Mouse (Mus musculus): ENCODE results near the gene Nme9. TPM values are rescaled to one million over a fixed set of nuclear protein-coding genes. Genes with fewer than 3 reads are reported as not detected.

Gene Nme9
- 0.08 and 0.56 TPM in 2 replicates for polyA plus RNA-seq (2012; rRNA removed)

GRCm38 (mm10) chr9:99451161-99451560 lies at the start of gene Nme9:
Nme9 (plus strand) TSS chr9:99451475.
- Histone ChIP-seq H3K4me3 (ENCODE audit: insufficient read depth, low read length) (no peak within 1 kb of the TSS), H3K4me1 (ENCODE audit: control insufficient read depth, insufficient read depth, low read length) (no peaks in the 10 kb centered on the region), H3K27ac (ENCODE audit: insufficient read depth, low read length) (no peak within 1 kb of the TSS)
- no peak for TF ChIP-seq CTCF (IDR thresholded peaks at IDR 0.05; ENCODE audit: extremely low read depth, insufficient read depth, low read length)
- TF ChIP-seq POLR2A (IDR thresholded peaks at IDR 0.05; ENCODE audit: extremely low read depth, insufficient read depth, low read length), result no peak

GRCm38 (mm10) chr9:99409280-99409679 lies 42.0 kb upstream of the Nme9 start:
- peaks cover 12% of the 10 kb centered on the region for H3K4me1 ChIP-seq (ENCODE audit: control insufficient read depth, insufficient read depth, low read length)
- TF ChIP-seq CTCF (IDR thresholded peaks at IDR 0.05; ENCODE audit: extremely low read depth, insufficient read depth, low read length), result no peak
- no peak for TF ChIP-seq POLR2A (IDR thresholded peaks at IDR 0.05; ENCODE audit: extremely low read depth, insufficient read depth, low read length)

GRCm38 (mm10) chr9:99411093-99411492 lies 40.2 kb upstream of the Nme9 start:
- Histone ChIP-seq H3K27ac (ENCODE audit: insufficient read depth, low read length) (no peak overlapping the region), H3K4me1 (ENCODE audit: control insufficient read depth, insufficient read depth, low read length) (peaks cover 11% of the 10 kb centered on the region), H3K4me3 (ENCODE audit: insufficient read depth, low read length) (no peak overlapping the region)
- no peak for TF ChIP-seq CTCF (IDR thresholded peaks at IDR 0.05; ENCODE audit: extremely low read depth, insufficient read depth, low read length)
- TF ChIP-seq POLR2A (IDR thresholded peaks at IDR 0.05; ENCODE audit: extremely low read depth, insufficient read depth, low read length), result no peak

More at GRCm38 (mm10) chr9:99409280-99409679, 42.0 kb upstream of the Nme9 start:
- H3K4me3 ChIP-seq (ENCODE audit: insufficient read depth, low read length), result no peak overlapping the region
- H3K27ac ChIP-seq (ENCODE audit: insufficient read depth, low read length), result no peak overlapping the region

GRCm38 (mm10) chr9:99411785-99412184 lies 39.5 kb upstream of the Nme9 start:
- H3K4me3 ChIP-seq (ENCODE audit: insufficient read depth, low read length), result no peak overlapping the region
- no peak overlapping the region for H3K27ac ChIP-seq (ENCODE audit: insufficient read depth, low read length)
- peaks cover 11% of the 10 kb centered on the region for H3K4me1 ChIP-seq (ENCODE audit: control insufficient read depth, insufficient read depth, low read length)
- TF ChIP-seq CTCF (IDR thresholded peaks at IDR 0.05; ENCODE audit: extremely low read depth, insufficient read depth, low read length) (no peak), POLR2A (IDR thresholded peaks at IDR 0.05; ENCODE audit: extremely low read depth, insufficient read depth, low read length) (no peak)

- TF ChIP-seq CTCF (IDR thresholded peaks at IDR 0.05; ENCODE audit: extremely low read depth, insufficient read depth, low read length), result no peak
- TF ChIP-seq POLR2A (IDR thresholded peaks at IDR 0.05; ENCODE audit: extremely low read depth, insufficient read depth, low read length), result no peak
- Histone ChIP-seq H3K27ac (ENCODE audit: insufficient read depth, low read length) (peak overlapping the region; percentile 24), H3K4me1 (ENCODE audit: control insufficient read depth, insufficient read depth, low read length) (peaks cover 30% of the 10 kb centered on the region), H3K4me3 (ENCODE audit: insufficient read depth, low read length) (no peak overlapping the region)
These were observed 34.5 kb upstream of the Nme9 start for GRCm38 (mm10) chr9:99416809-99417208.

- Histone ChIP-seq H3K4me3 (ENCODE audit: insufficient read depth, low read length) (no peak overlapping the region), H3K4me1 (ENCODE audit: control insufficient read depth, insufficient read depth, low read length) (peaks cover 28% of the 10 kb centered on the region), H3K27ac (ENCODE audit: insufficient read depth, low read length) (peak overlapping the region; percentile 24; the same call in 1 of the 2 replicates)
- TF ChIP-seq CTCF (IDR thresholded peaks at IDR 0.05; ENCODE audit: extremely low read depth, insufficient read depth, low read length) (no peak), POLR2A (IDR thresholded peaks at IDR 0.05; ENCODE audit: extremely low read depth, insufficient read depth, low read length) (no peak)
These were observed 33.9 kb upstream of the Nme9 start for GRCm38 (mm10) chr9:99417288-99417846.

- peak overlapping the region; percentile 51; the same call in 1 of the 2 replicates for H3K27ac ChIP-seq (ENCODE audit: insufficient read depth, low read length)
- peaks cover 25% of the 10 kb centered on the region for H3K4me1 ChIP-seq (ENCODE audit: control insufficient read depth, insufficient read depth, low read length)
- no peak for TF ChIP-seq POLR2A (IDR thresholded peaks at IDR 0.05; ENCODE audit: extremely low read depth, insufficient read depth, low read length)
- TF ChIP-seq CTCF (IDR thresholded peaks at IDR 0.05; ENCODE audit: extremely low read depth, insufficient read depth, low read length), result no peak
- no peak overlapping the region for H3K4me3 ChIP-seq (ENCODE audit: insufficient read depth, low read length)
These were observed 32.9 kb upstream of the Nme9 start for GRCm38 (mm10) chr9:99418377-99418776.

GRCm38 (mm10) chr9:99419951-99420701 lies 31.1 kb upstream of the Nme9 start:
- TF ChIP-seq POLR2A (IDR thresholded peaks at IDR 0.05; ENCODE audit: extremely low read depth, insufficient read depth, low read length), result no peak
- TF ChIP-seq CTCF (IDR thresholded peaks at IDR 0.05; ENCODE audit: extremely low read depth, insufficient read depth, low read length), result no peak
- H3K27ac ChIP-seq (ENCODE audit: insufficient read depth, low read length), result no peak overlapping the region
- no peak overlapping the region for H3K4me3 ChIP-seq (ENCODE audit: insufficient read depth, low read length)
- peaks cover 27% of the 10 kb centered on the region for H3K4me1 ChIP-seq (ENCODE audit: control insufficient read depth, insufficient read depth, low read length)

GRCm38 (mm10) chr9:99421914-99422313 lies 29.4 kb upstream of the Nme9 start:
- TF ChIP-seq CTCF (IDR thresholded peaks at IDR 0.05; ENCODE audit: extremely low read depth, insufficient read depth, low read length) (no peak), POLR2A (IDR thresholded peaks at IDR 0.05; ENCODE audit: extremely low read depth, insufficient read depth, low read length) (no peak)
- Histone ChIP-seq H3K4me3 (ENCODE audit: insufficient read depth, low read length) (no peak overlapping the region), H3K27ac (ENCODE audit: insufficient read depth, low read length) (no peak overlapping the region), H3K4me1 (ENCODE audit: control insufficient read depth, insufficient read depth, low read length) (peaks cover 27% of the 10 kb centered on the region)
